Mouse (Mus musculus) right cerebral cortex, postnatal 4 days (tissue): Measurements from ENCODE around the gene Ndufaf8.

ENCODE experiments used
- DNase-seq: peaks from one replicate; pipeline ENCODE4 v3.0.0-alpha.2; 2022

Ndufaf8 gene

DNA sequence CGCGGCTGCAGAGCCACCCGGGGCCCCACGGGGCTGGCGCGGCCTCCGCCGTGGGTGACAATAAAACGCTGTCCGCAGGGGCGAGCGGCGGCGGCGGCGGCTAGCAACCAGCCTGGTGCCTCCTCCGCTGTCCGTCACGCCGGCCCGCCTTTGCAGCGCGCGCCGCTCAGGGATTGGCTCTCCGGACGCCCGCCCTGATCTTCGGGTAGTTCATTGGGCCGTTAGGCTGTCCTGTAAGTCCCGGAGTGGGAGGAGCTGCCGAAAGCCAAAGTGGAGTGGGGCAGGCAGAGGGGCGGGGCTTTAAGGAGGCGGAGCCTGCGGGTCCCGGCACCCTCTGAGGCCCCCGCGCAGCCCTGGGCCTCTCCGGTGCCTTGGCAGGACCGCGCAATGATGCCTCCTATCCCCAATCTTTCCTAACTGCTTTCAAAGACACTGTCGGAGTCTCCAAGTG lies 12.0 kb upstream of the Ndufaf8 start, which contains the start of gene Cep131:
Cep131 (minus strand) TSS at position 126 of the 451 bp plus-strand sequence.
- peak; percentile 92 for DNase-seq

GRCm38 (mm10) chr11:120090661-120091060 lies 8.1 kb upstream of the Ndufaf8 start:
- no peak for DNase-seq

GRCm38 (mm10) chr11:120092817-120093591 lies 5.7 kb upstream of the Ndufaf8 start:
- no peak for DNase-seq

DNA sequence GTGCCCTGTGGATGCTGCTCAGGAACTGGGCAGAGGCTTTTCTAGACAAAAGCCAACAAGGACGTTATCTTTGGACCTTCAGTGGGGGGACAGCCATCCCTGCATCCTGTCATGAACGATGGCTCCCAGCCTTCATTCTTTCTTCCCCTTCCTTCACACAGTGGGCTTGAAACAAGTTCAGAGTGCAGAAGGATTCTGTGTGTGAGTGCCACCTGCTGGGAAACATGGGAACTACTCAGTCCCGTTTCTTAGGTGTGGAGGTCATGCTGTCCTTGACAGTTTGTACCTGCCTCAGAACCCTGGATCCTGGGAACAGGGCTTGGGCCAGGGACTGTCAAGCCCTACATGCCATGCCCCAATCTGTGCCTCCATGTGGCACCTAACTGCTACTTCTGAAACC lies 2.3 kb downstream of the Ndufaf8 start:
- peak; percentile 59 for DNase-seq

GRCm38 (mm10) chr11:120103431-120103997 lies 4.8 kb downstream of the Ndufaf8 start:
- no peak for DNase-seq

- no peak for DNase-seq
These were observed 8.3 kb downstream of the Ndufaf8 start for GRCm38 (mm10) chr11:120107026-120107425.

DNA sequence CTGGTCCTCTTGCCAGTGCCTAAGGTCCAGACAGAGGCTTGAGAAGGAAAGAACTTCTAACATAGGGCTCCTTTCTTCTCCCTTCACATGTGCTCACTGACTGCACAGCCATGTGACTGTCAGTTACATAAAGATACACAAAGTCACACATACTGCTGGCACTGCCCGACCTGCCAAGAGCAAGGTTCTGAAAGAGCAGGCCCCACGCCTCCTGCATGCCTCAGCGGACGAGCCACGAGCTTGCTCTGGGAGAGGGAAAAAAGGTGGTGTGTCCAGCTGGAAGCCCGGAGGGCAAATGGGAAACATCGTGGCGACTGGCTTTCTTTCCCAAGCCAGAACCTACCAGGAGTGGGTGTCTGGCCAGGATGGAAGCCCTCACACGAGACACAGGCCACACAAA lies 9.1 kb downstream of the Ndufaf8 start:
- no peak for DNase-seq

DNA sequence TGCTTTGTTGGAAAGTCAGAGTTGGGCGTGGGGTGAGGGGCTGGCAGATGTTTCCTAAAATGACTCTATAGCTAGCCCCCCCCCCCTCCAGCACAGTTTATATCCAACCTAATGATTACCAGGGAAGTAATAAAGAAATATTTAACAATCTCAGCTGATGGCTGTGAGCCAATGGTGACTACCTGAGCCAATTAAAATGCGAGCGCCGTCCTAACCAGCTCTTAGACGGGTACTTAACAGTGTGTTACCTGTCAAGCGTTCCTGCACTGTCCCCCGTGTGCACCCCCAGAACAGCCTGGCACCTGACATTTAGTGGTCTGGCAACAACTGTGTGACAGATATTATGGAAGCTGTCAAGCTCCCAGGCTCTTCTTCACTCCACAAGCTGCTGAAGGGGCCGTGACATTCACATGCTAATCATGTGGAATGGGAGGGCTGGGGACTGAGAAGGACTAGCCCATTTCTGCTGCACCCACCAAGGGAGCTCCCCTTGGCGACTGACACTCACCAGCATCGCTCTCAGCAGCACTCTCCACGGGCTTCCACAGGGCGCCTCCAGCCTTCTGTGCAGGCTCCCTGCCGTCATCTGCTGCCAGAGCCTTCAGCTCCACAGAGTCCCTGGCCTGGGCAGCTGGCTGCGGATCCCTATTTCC lies 11.0 kb downstream of the Ndufaf8 start:
- no peak for DNase-seq

DNA sequence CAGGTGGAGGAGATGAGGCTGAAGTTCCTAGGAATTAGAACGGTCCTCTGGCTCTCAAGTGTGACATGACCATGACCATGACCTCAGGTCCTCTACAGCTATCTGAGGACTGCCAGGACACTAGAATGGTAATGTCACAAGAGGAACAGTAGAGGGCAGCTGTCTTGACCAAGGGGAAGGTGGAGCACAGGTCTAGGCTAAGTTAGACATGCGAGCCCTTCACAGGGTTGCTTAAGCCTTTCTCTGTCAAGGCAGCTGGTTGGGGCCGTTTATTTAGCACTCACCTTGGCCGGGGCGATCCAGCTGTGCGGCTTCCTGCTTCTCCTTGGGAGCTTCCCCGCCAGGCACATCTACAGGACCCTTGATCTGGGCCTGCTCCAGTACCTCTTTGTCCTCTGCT lies 11.8 kb downstream of the Ndufaf8 start:
- DNase-seq, result no peak

GRCm38 (mm10) chr11:120111033-120111432 lies 12.3 kb downstream of the Ndufaf8 start:
- peak; percentile 72 for DNase-seq

- DNase-seq, result no peak
These were observed 13.4 kb downstream of the Ndufaf8 start for GRCm38 (mm10) chr11:120112136-120112535.

- no peak for DNase-seq
These were observed 15.9 kb downstream of the Ndufaf8 start for GRCm38 (mm10) chr11:120114488-120115215.

DNA sequence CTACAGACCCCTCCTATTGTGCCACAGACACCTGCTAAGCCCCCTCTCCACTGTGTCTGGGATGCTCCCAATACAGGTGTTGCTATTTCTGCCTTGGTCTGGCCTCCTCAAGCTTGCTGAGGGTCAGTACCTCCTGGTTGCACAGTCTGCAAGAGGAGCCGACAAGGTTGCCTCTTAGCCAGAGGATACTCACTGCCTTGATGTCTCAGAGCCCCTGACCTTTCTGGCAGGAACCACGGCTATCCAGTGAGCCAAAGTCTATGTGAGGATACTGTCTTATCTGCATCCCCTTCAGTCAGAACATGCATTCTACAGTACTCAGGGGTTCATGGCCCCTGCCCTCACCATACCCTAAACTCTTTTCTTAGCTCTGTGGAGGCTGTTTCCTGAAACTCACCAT lies 18.9 kb downstream of the Ndufaf8 start:
- DNase-seq, result no peak

GRCm38 (mm10) chr11:120119108-120119507 lies 20.4 kb downstream of the Ndufaf8 start:
- no peak for DNase-seq

DNA sequence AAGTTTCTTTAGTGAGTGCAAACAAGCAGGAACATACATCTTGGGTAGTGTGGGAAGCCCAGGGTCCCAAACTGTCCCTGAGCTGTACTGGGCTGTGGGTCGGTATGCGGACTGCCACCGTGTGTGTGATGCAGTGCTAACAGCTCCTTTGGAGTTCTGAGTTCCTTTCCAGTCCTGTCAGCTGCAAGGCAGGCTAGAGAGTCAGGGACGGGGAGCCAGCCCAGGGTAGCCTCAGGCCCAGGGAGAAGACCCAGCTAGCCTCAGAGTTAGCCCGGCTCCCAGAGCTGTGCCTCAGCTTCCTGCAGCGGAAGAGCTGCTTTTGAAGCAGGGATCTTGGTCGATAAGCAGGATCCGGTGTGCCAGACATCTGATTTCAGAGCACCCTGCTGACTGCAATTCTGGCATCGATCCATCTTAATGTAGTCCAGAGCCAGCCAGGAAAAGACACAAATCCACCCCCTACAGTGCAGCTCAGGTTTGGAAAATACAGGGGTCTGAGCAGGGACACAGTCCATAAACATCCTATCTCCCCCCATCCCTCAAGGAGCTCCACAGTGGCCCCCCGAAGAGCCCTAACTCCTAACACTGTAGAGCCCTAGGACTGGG lies 21.3 kb downstream of the Ndufaf8 start:
- DNase-seq, result no peak

DNA sequence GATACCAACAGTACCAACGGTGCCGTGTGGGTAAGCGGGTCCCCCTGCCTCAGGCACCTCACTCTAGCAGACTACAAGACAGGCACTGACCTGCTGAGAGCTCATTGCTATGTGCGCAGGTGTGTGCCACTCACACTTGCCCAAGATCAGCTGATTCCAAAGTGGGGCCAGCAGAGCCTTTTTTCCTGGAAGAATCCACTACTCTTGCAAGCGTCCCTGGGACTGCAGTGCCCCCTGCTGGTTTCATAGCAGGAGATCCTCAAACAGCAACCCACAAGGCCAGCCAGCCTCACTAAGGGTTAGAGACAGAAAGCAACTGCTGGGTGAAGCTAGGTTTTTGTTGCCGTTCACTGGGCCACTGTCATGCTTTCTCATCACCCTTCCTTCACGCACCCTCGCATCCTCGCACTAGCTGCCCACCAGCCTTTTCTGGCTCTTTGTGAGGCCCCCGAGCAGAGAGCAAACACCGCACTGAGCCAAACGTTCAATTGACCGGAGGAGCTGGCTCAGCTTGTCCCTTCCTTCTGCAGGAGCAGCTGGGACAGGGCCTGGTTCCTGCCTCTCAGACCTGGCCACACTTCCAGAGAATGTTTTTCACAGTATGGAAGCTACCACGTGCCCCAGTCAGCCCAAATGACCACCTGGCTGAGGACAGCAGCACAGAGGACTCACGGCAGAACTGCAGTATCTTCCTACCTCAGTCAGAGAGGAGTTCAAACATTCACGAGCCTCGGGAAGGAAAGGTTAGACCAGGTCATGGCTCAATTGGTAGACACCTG lies 22.1 kb downstream of the Ndufaf8 start:
- peak; percentile 84 for DNase-seq

- no peak for DNase-seq
These were observed 23.4 kb downstream of the Ndufaf8 start for GRCm38 (mm10) chr11:120122126-120122525.

DNA sequence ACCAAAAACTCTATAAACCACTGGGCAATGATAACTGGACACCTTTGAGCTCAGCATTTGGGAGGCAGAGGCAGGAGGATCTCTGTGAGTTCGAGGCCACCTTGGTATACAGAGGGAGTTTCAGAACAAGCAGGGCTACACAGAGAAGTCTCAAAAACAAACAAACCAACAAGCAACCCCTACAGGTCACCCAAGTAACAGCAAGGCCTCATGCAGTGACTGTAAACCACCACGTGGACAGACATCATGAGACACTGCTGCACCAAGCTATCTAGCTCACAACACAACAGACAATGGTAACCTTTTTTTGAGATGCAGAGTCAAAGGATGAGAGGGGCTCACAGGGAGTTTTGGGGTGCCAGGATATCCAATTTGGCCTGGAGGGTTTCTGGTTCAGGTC lies 28.1 kb downstream of the Ndufaf8 start:
- DNase-seq, result no peak

DNA sequence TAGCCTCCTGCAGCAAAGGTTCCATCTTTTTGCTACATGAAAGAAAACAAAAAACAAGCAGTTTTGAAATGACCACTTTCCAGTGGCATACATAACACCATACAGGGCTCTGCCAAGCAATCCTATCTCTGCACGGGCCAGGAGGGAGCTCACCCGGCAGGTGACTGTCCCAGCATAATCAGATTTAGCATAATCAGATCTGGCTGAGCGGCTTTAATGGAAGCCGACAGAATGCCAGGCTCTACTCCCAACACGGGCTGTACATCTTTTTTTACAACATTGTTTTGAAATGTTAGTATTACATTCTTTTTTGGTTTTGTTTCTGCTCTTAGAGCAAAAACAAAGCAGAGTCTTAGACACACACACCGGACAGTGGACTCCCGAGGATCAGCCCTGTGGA lies 30.6 kb downstream of the Ndufaf8 start:
- no peak for DNase-seq

GRCm38 (mm10) chr11:120134148-120134547 lies 35.4 kb downstream of the Ndufaf8 start:
- no peak for DNase-seq

- no peak for DNase-seq
These were observed 36.3 kb downstream of the Ndufaf8 start for GRCm38 (mm10) chr11:120134847-120135530.
